14 mouse cellular contexts compared by ENCODE assay signal in the genomic region with DNA sequence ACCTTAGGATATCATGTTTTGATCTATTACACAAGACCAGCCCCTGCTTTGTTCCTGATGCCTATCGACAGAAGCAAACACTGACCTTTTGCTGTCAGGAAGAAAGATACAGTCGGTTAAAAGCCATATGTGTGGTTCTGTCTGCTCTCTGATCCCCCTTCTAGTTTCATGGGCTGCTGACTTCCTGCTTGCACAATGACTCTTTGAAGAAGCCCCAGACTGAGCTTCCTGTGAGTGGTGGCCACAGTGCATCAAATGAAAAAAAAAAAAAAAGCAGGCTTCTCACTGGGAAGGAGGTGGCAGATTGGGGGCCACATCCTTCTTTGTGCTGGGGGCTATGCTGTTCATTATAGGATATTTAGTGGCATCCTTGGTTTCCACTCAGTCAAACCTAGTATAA.
DNase-seq lines count a peak whose midpoint lies in the region; ATAC-seq and TF ChIP-seq lines count a peak whose summit lies in the region.
"Had no signal": no experiment of that assay in that cellular context is flagged by ENCODE, and none has a peak within 500 bp of the region (broad histone marks: within the 10 kb centered on the region; RNA-seq: fewer than 3 reads in every experiment).

No protein-coding gene starts in this region.

- no peaks in the 10 kb centered on the region for H3K9me3 ChIP-seq in lung, embryonic 14.5 days (ENCODE audit: low read depth, low read length)
- H3K9me3 ChIP-seq in lung, postnatal 0 days (ENCODE audit: low read length) = no peaks in the 10 kb centered on the region
- H3K9me3 ChIP-seq: embryonic facial prominence, embryonic 15.5 days; heart, embryonic 10.5 days had no signal

- no peaks in the 10 kb centered on the region for H3K27me3 ChIP-seq in lung, embryonic 14.5 days (ENCODE audit: insufficient read depth, low read length)
- H3K27me3 ChIP-seq in lung, postnatal 0 days (replicated peaks; ENCODE audit: insufficient read depth, low read length) = no peaks in the 10 kb centered on the region

- H3K9ac ChIP-seq in lung, embryonic 14.5 days = no peak overlapping the region
- no peak overlapping the region for H3K9ac ChIP-seq in lung, postnatal 0 days (replicated peaks; ENCODE audit: low read depth)
- H3K9ac ChIP-seq: embryonic facial prominence, embryonic 15.5 days had no signal

- no peak overlapping the region for H3K4me2 ChIP-seq in lung, embryonic 14.5 days
- no peak overlapping the region for H3K4me2 ChIP-seq in lung, postnatal 0 days (replicated peaks; ENCODE audit: low read depth, low read length)
- H3K4me2 ChIP-seq: embryonic facial prominence, embryonic 15.5 days had no signal

- no peaks in the 10 kb centered on the region for H3K4me1 ChIP-seq in lung, embryonic 14.5 days (ENCODE audit: insufficient read depth)
- no peaks in the 10 kb centered on the region for H3K4me1 ChIP-seq in lung, postnatal 0 days (ENCODE audit: insufficient read depth, low read depth, low read length)
- H3K4me1 ChIP-seq: embryonic facial prominence, embryonic 15.5 days had no signal

- no peaks in the 10 kb centered on the region for H3K79me2 ChIP-seq in macrophage (ENCODE audit: inconsistent target)

- no peak for TF ChIP-seq CTCF in lung, embryonic 14.5 days (IDR thresholded peaks at IDR 0.05; ENCODE audit: low read depth)
- no peak for TF ChIP-seq CTCF in lung, postnatal 0 days (IDR thresholded peaks at IDR 0.05)

- no peak overlapping the region for H3K27ac ChIP-seq in lung, embryonic 14.5 days (ENCODE audit: low read depth)
- H3K27ac ChIP-seq in lung, postnatal 0 days (ENCODE audit: low read length) = no peak overlapping the region
- peak overlapping the region; percentile 37 for H3K27ac ChIP-seq in macrophage
- H3K27ac ChIP-seq: embryonic facial prominence, embryonic 15.5 days; heart, embryonic 10.5 days; hindbrain, postnatal 0 days had no signal

- peak; percentile 11 for DNase-seq in lung, embryonic 14.5 days
- no peak for DNase-seq in lung, postnatal 0 days (ENCODE audit: low spot score)
- DNase-seq in thymus, postnatal 25 days = peak; percentile 35
- DNase-seq in embryo, embryonic 11 days = no peak
- no peak for DNase-seq in cerebellum, adult 9-10 months
- DNase-seq: adrenal gland, adult 2 months; cerebellum, adult 11-12 months; lung, postnatal 10 days had no signal

- 46% methylated on average over 2 of the region's 2 CpGs for WGBS in lung, embryonic 14.5 days
- WGBS in lung, postnatal 0 days = 35% methylated on average over 2 of the region's 2 CpGs
- WGBS in macrophage (ENCODE audit: missing documents) = 31% methylated on average over 2 of the region's 2 CpGs

- ATAC-seq in lung, embryonic 14.5 days (ENCODE audit: insufficient read depth) = no peak
- no peak for ATAC-seq in lung, postnatal 0 days
- peak; percentile 75 for ATAC-seq in activated CD4-positive, CD25-positive, alpha-beta regulatory T cell, adult 4 months
- ATAC-seq: forebrain, embryonic 16.5 days; hindbrain, postnatal 0 days had no signal

- TF ChIP-seq EP300 in lung, postnatal 0 days (IDR thresholded peaks at IDR 0.05) = no peak

- no peak overlapping the region for H3K4me3 ChIP-seq in lung, embryonic 14.5 days (ENCODE audit: low read depth, low read length)
- no peak overlapping the region for H3K4me3 ChIP-seq in lung, postnatal 0 days (ENCODE audit: low read depth, low read length)
- H3K4me3 ChIP-seq in macrophage (ENCODE audit: inconsistent target) = no peak overlapping the region
- H3K4me3 ChIP-seq: embryonic facial prominence, embryonic 15.5 days; heart, embryonic 10.5 days had no signal

- H3K36me3 ChIP-seq in lung, embryonic 14.5 days (ENCODE audit: insufficient read depth) = no peaks in the 10 kb centered on the region
- H3K36me3 ChIP-seq in lung, postnatal 0 days (ENCODE audit: insufficient read depth, low read length) = no peaks in the 10 kb centered on the region
- no peaks in the 10 kb centered on the region for H3K36me3 ChIP-seq in macrophage (ENCODE audit: inconsistent target)
- H3K36me3 ChIP-seq: embryonic facial prominence, embryonic 15.5 days; heart, embryonic 10.5 days had no signal

Comparison
In these comparisons a context has a peak if more than half of its experiments do, and no peak if none do; other contexts are left out.
1. DNase-seq: peak in lung, embryonic 14.5 days (single experiment) and thymus, postnatal 25 days (single experiment); none in lung, postnatal 0 days (single experiment), embryo, embryonic 11 days (single experiment) and cerebellum, adult 9-10 months (single experiment).